29 mouse cellular contexts compared by ENCODE assay signal in the genomic region with DNA sequence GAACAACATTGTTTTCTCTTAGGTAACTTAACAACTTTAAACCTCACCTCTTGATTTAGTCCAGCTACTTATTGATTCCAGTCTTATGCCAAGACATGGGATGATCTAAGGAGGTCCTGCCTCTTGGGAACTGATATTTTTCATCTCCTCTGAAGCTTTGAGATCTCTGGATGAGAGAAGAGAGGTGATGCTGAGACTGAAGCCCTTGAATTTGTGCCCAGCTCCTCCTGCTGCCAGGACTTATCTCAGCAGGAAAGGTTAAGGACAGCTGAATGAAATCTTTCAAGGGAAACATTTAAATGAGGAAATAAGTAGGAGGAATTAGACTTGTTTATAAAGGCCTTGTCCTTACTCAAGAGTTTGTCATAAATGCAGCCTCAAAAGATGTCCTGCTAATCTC.
DNase-seq lines count a peak whose midpoint lies in the region; ATAC-seq and TF ChIP-seq lines count a peak whose summit lies in the region.
"Had no signal": no experiment of that assay in that cellular context is flagged by ENCODE, and none has a peak within 500 bp of the region (broad histone marks: within the 10 kb centered on the region; RNA-seq: fewer than 3 reads in every experiment).

No protein-coding gene starts in this region.

- no peaks in the 10 kb centered on the region for H3K4me1 ChIP-seq in liver, adult 2 months (ENCODE audit: control insufficient read depth, insufficient read depth, low read length)
- H3K4me1 ChIP-seq in liver, embryonic 12.5 days: no peaks in the 10 kb centered on the region
- no peaks in the 10 kb centered on the region for H3K4me1 ChIP-seq in thymus, adult 2 months (replicated peaks; ENCODE audit: control insufficient read depth, insufficient read depth, low read length)
- H3K4me1 ChIP-seq: embryonic facial prominence, embryonic 10.5 days; embryonic facial prominence, embryonic 13.5 days; forebrain, embryonic 12.5 days; forebrain, embryonic 15.5 days; heart, embryonic 10.5 days; heart, embryonic 13.5 days had no signal

- H3K27ac ChIP-seq in liver, adult 2 months (replicated peaks; ENCODE audit: insufficient read depth, low read depth, low read length): no peak overlapping the region
- no peak overlapping the region for H3K27ac ChIP-seq in liver, embryonic 12.5 days
- no peak overlapping the region for H3K27ac ChIP-seq in thymus, adult 2 months (ENCODE audit: control insufficient read depth, insufficient read depth, low read length)
- H3K27ac ChIP-seq: embryonic facial prominence, embryonic 10.5 days; embryonic facial prominence, embryonic 13.5 days; forebrain, embryonic 12.5 days; forebrain, embryonic 15.5 days; heart, embryonic 10.5 days; heart, embryonic 13.5 days; hindbrain, embryonic 14.5 days; hindbrain, postnatal 0 days had no signal

- no peak for ATAC-seq in liver, embryonic 12.5 days
- ATAC-seq: forebrain, embryonic 15.5 days; hindbrain, postnatal 0 days; inflammation-experienced regulatory T-cells, adult 6 months; intestine, embryonic 16.5 days; Patski had no signal

- DNase-seq in adrenal gland, adult 2 months: peak; percentile 88
- DNase-seq in adrenal gland, postnatal 4 days (ENCODE audit: low spot score in 2 of 2): no peak
- peak; percentile 11 for DNase-seq in liver, adult 2 months (ENCODE audit: extremely low read depth, low read depth, low spot score)
- peak; percentile 71 for DNase-seq in adrenal gland, postnatal 10 days
- peak; percentile 78 to 79 for DNase-seq in adrenal gland, postnatal 36 days
- no peak for DNase-seq in thymus, adult 2 months
- DNase-seq: B cell, adult 2 months; cerebellum, adult 18-20 months; cerebellum, adult 9-11 months; gastrocnemius, postnatal 25 days; heart, adult 18-20 months; heart, postnatal 14 days; heart, postnatal 4 days; kidney, adult 18-20 months had no signal

- H3K9ac ChIP-seq in liver, adult 2 months (ENCODE audit: low read depth, low read length): no peak overlapping the region
- no peak overlapping the region for H3K9ac ChIP-seq in liver, embryonic 12.5 days
- H3K9ac ChIP-seq: embryonic facial prominence, embryonic 13.5 days; forebrain, embryonic 12.5 days; forebrain, embryonic 15.5 days; heart, embryonic 13.5 days; hindbrain, embryonic 14.5 days had no signal

- H3K9me3 ChIP-seq in liver, embryonic 12.5 days (replicated peaks): no peaks in the 10 kb centered on the region
- H3K9me3 ChIP-seq: embryonic facial prominence, embryonic 10.5 days; embryonic facial prominence, embryonic 13.5 days; forebrain, embryonic 12.5 days; forebrain, embryonic 15.5 days; G1E; heart, embryonic 10.5 days; heart, embryonic 13.5 days had no signal

- no peak overlapping the region for H3K4me3 ChIP-seq in liver, adult 2 months (ENCODE audit: insufficient read depth, low read depth, low read length)
- H3K4me3 ChIP-seq in liver, embryonic 12.5 days: no peak overlapping the region
- H3K4me3 ChIP-seq in thymus, adult 2 months (ENCODE audit: control insufficient read depth, insufficient read depth, low read length): no peak overlapping the region
- H3K4me3 ChIP-seq: embryonic facial prominence, embryonic 10.5 days; embryonic facial prominence, embryonic 13.5 days; erythroblast, embryonic 14.5 days; forebrain, embryonic 12.5 days; forebrain, embryonic 15.5 days; heart, embryonic 10.5 days; heart, embryonic 13.5 days had no signal

- H3K27me3 ChIP-seq in liver, adult 2 months (ENCODE audit: control insufficient read depth, insufficient read depth, low read length): no peaks in the 10 kb centered on the region
- H3K27me3 ChIP-seq in liver, embryonic 12.5 days (replicated peaks): no peaks in the 10 kb centered on the region
- H3K27me3 ChIP-seq in thymus, adult 2 months (ENCODE audit: control insufficient read depth, insufficient read depth, low read length): no peaks in the 10 kb centered on the region
- H3K27me3 ChIP-seq: CH12.LX; embryonic facial prominence, embryonic 13.5 days; forebrain, embryonic 12.5 days; forebrain, embryonic 15.5 days; heart, embryonic 13.5 days; Patski had no signal

- H3K36me3 ChIP-seq in liver, adult 2 months (ENCODE audit: control insufficient read depth, insufficient read depth, low read length): no peaks in the 10 kb centered on the region
- H3K36me3 ChIP-seq in liver, embryonic 12.5 days: no peaks in the 10 kb centered on the region
- H3K36me3 ChIP-seq in thymus, adult 2 months (ENCODE audit: control insufficient read depth, insufficient read depth, low read length): no peaks in the 10 kb centered on the region
- H3K36me3 ChIP-seq: embryonic facial prominence, embryonic 10.5 days; embryonic facial prominence, embryonic 13.5 days; forebrain, embryonic 12.5 days; forebrain, embryonic 15.5 days; G1E; heart, embryonic 10.5 days; heart, embryonic 13.5 days had no signal

- TF ChIP-seq POLR2A in liver, adult 2 months (IDR thresholded peaks at IDR 0.05; ENCODE audit: extremely low read depth, insufficient read depth, low read length): no peak
- TF ChIP-seq POLR2A in thymus, adult 2 months (IDR thresholded peaks at IDR 0.05; ENCODE audit: control insufficient read depth, extremely low read depth, insufficient read depth, low read length, poor library complexity): no peak

- H3K4me2 ChIP-seq in liver, embryonic 12.5 days: no peak overlapping the region
- H3K4me2 ChIP-seq: embryonic facial prominence, embryonic 13.5 days; forebrain, embryonic 12.5 days; forebrain, embryonic 15.5 days; heart, embryonic 13.5 days; hindbrain, embryonic 14.5 days had no signal

- no peak for TF ChIP-seq CTCF in liver, adult 2 months (IDR thresholded peaks at IDR 0.05; ENCODE audit: low read depth, low read length)
- TF ChIP-seq CTCF in thymus, adult 2 months (IDR thresholded peaks at IDR 0.05; ENCODE audit: borderline replicate concordance, control insufficient read depth, extremely low read depth, insufficient read depth, low read length, poor library complexity): no peak

- H3K79me2 ChIP-seq in liver, adult 2 months (ENCODE audit: control insufficient read depth, insufficient read depth, low read length): no peaks in the 10 kb centered on the region

Comparison
In these comparisons a context has a peak if more than half of its experiments do, and no peak if none do; other contexts are left out.
1. DNase-seq: peak in adrenal gland, adult 2 months (single experiment), liver, adult 2 months (single experiment), adrenal gland, postnatal 10 days (single experiment) and adrenal gland, postnatal 36 days (2 of 2); none in adrenal gland, postnatal 4 days (0 of 2) and thymus, adult 2 months (single experiment).